8 mouse cellular contexts compared by ENCODE assay signal in the genomic region with DNA sequence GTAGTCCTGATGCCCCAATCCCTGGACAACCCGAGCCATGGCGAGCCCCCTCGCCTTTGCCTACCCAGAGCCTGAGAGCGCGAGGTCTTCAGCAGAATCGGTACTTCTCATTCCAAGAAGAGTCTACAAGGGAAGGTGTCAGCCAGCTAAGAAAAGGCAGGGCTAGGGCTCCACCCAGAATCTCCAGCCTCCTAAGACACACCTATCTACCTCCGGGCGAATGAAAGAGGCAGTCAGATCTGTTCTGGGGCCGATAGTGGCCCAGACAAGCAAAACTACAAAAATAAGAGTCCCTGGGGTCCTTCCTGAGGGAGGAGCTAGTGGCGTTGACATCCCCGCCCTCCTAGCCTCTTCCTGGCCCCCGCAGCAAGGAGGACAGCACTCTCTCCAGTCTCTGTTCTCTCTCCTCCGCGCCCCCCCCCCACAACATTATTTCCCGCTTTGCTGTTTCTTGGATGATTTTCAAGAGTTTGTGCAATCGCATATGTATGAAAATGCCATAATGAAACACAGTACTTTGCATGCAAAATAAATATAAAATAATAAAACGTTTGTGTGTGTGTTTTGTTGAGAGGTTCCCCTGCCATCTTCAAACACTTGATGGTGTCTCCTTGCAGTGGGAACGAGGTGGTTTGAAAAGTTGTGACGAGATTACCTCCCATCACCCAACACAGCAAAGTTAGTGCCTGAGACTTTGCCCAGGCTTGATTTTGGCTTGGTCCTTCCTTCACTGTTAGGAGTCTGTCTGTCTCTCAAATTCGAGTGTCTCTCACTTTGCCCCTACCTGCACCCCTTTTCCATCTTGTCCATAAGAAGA. TPM values are rescaled to one million over a fixed set of nuclear protein-coding genes. Genes with fewer than 3 reads are reported as not detected.
DNase-seq lines count a peak whose midpoint lies in the region; ATAC-seq and TF ChIP-seq lines count a peak whose summit lies in the region.

No protein-coding gene starts in this region.

- H3K4me3 ChIP-seq in forebrain, embryonic 15.5 days: peak overlapping the region; percentile 52
- H3K4me3 ChIP-seq in intestine, embryonic 15.5 days (replicated peaks): peak overlapping the region; percentile 48
- peak overlapping the region; percentile 76 for H3K4me3 ChIP-seq in spleen, adult 2 months (ENCODE audit: extremely low read depth, insufficient read depth, insufficient read length)

- H3K9ac ChIP-seq in forebrain, embryonic 15.5 days (replicated peaks): peak overlapping the region; percentile 56; the same call in 1 of the 2 replicates
- H3K9ac ChIP-seq in intestine, embryonic 15.5 days: peak overlapping the region; percentile 67

- 6% methylated on average over 20 of the region's 20 CpGs for WGBS in forebrain, embryonic 15.5 days
- 4% methylated on average over 19 of the region's 20 CpGs for WGBS in intestine, embryonic 15.5 days
- 1% methylated on average over 20 of the region's 20 CpGs for WGBS in spleen, adult 2 months

- peak; percentile 13; the same call in 1 of the 2 replicates for TF ChIP-seq POLR2A in spleen, adult 2 months (IDR thresholded peaks at IDR 0.05; ENCODE audit: low read depth, low read length)

- peak; percentile 70 to 77 for DNase-seq in B cell, adult 2 months
- peak; percentile 62 for DNase-seq in lung, postnatal 25 days (ENCODE audit: low spot score)
- peak; percentile 61 to 77 for DNase-seq in spleen, adult 2 months (ENCODE audit: low read depth in 1 of 2, low spot score in 2 of 2)
- DNase-seq in cerebellum, adult 18-20 months: no peak
- no peak for DNase-seq in urinary bladder, adult 18-20 months (ENCODE audit: low spot score in 2 of 2)

- peaks cover 20% of the 10 kb centered on the region for H3K4me1 ChIP-seq in forebrain, embryonic 15.5 days
- H3K4me1 ChIP-seq in intestine, embryonic 15.5 days (replicated peaks): peaks cover 16% of the 10 kb centered on the region
- H3K4me1 ChIP-seq in spleen, adult 2 months (ENCODE audit: control insufficient read depth, insufficient read depth, insufficient read length): peaks cover 25% of the 10 kb centered on the region

- no peak for TF ChIP-seq CTCF in spleen, adult 2 months (IDR thresholded peaks at IDR 0.05; ENCODE audit: extremely low read depth, insufficient read depth, insufficient read length, insufficient replicate concordance)

- ATAC-seq in activated CD4-positive, CD25-positive, alpha-beta regulatory T cell, adult 4 months: peak; percentile 82
- ATAC-seq in forebrain, embryonic 15.5 days (replicated peaks): 0 out of 2 replicates have a peak, but pooled peaks have one; percentile 9
- peak; percentile 55 for ATAC-seq in intestine, embryonic 15.5 days

- no peaks in the 10 kb centered on the region for H3K9me3 ChIP-seq in forebrain, embryonic 15.5 days
- no peaks in the 10 kb centered on the region for H3K9me3 ChIP-seq in intestine, embryonic 15.5 days

- no peak overlapping the region for H3K27ac ChIP-seq in forebrain, embryonic 15.5 days (replicated peaks)
- peak overlapping the region; percentile 58 for H3K27ac ChIP-seq in intestine, embryonic 15.5 days
- peak overlapping the region; percentile 93 for H3K27ac ChIP-seq in spleen, adult 2 months (ENCODE audit: insufficient read depth, low read length)

- peak overlapping the region; percentile 87 for H3K4me2 ChIP-seq in forebrain, embryonic 15.5 days (replicated peaks)
- peak overlapping the region; percentile 93 for H3K4me2 ChIP-seq in intestine, embryonic 15.5 days (replicated peaks)

- H3K36me3 ChIP-seq in forebrain, embryonic 15.5 days: no peaks in the 10 kb centered on the region
- H3K36me3 ChIP-seq in intestine, embryonic 15.5 days: no peaks in the 10 kb centered on the region
- H3K36me3 ChIP-seq in spleen, adult 2 months (ENCODE audit: control insufficient read depth, insufficient read depth, low read length): no peaks in the 10 kb centered on the region

- H3K27me3 ChIP-seq in forebrain, embryonic 15.5 days: peaks cover 13% of the 10 kb centered on the region; the same call in 1 of the 2 replicates
- no peaks in the 10 kb centered on the region for H3K27me3 ChIP-seq in intestine, embryonic 15.5 days (replicated peaks)
- no peaks in the 10 kb centered on the region for H3K27me3 ChIP-seq in spleen, adult 2 months (ENCODE audit: control insufficient read depth, insufficient read depth, low read length)

RNA-seq across cellular contexts. Expression of gene Ggta1, which starts 1.7 kb away (rescaled TPM):
- 10 to 100 TPM; 19.3 to 23.3 TPM for polyA plus RNA-seq in activated CD4-positive, CD25-positive, alpha-beta regulatory T cell, adult 4 months (2017; shearing (Covaris generic))
- polyA plus RNA-seq in forebrain, embryonic 15.5 days (2015; fragmentation: Nextera tagmentation; extraction: Ambion mirVana): 4.8 and 5.8 TPM in 2 replicates
- 18.0 and 18.5 TPM in 2 replicates for polyA plus RNA-seq in intestine, embryonic 15.5 days (2015; fragmentation: Nextera tagmentation; extraction: Ambion mirVana)
- polyA plus RNA-seq in spleen, adult 2 months (2012; rRNA removed): 20.1 and 21.6 TPM in 2 replicates

Comparison
In these comparisons a context has a peak if more than half of its experiments do, and no peak if none do; other contexts are left out.
1. DNase-seq: peak in B cell, adult 2 months (2 of 2), lung, postnatal 25 days (single experiment) and spleen, adult 2 months (2 of 2); none in cerebellum, adult 18-20 months (0 of 2) and urinary bladder, adult 18-20 months (0 of 2).
2. ATAC-seq: peak in every context shown above with its lines; median percentile 82 in activated CD4-positive, CD25-positive, alpha-beta regulatory T cell, adult 4 months; 55 in intestine, embryonic 15.5 days; 9 in forebrain, embryonic 15.5 days.
3. Peak in every context shown above with its lines, with median percentiles within 50 percentile points of each other: H3K4me3 ChIP-seq.